Mouse (Mus musculus): Measurements from ENCODE around the gene Abcf1. TPM values are rescaled to one million over a fixed set of nuclear protein-coding genes. Genes with fewer than 3 reads are reported as not detected.

The Abcf1 gene
- polyA plus RNA-seq, 1 experiment from 2014 or later, result 73.9 TPM

GRCm38 (mm10) chr17:35927471-35927870 is 42.1 kb downstream of the Abcf1 start:
- Histone ChIP-seq H3K27ac (ENCODE audit: low read depth, low read length) (no peak overlapping the region), H3K4me3 (ENCODE audit: low read length) (no peak overlapping the region), H3K9me3 (ENCODE audit: control insufficient read depth, low read length) (no peaks in the 10 kb centered on the region), H3K4me1 (ENCODE audit: control insufficient read depth, insufficient read depth, low read depth, low read length) (no peaks in the 10 kb centered on the region), H3K9ac (ENCODE audit: low read depth, low read length) (no peak overlapping the region), H3K4me2 (ENCODE audit: low read length) (no peak overlapping the region), H3K27me3 (replicated peaks; ENCODE audit: control insufficient read depth, insufficient read depth, low read length) (no peaks in the 10 kb centered on the region), H3K36me3 (ENCODE audit: control insufficient read depth, insufficient read depth, low read length) (peaks cover 61% of the 10 kb centered on the region)
- no peak for ATAC-seq
- WGBS, result 68% methylated on average over 1 of the region's 1 CpGs

- H3K36me3 ChIP-seq (ENCODE audit: control insufficient read depth, insufficient read depth, low read length), result peaks cover 35% of the 10 kb centered on the region
- H3K4me2 ChIP-seq (ENCODE audit: low read length), result no peak overlapping the region
- H3K27me3 ChIP-seq (replicated peaks; ENCODE audit: control insufficient read depth, insufficient read depth, low read length), result no peaks in the 10 kb centered on the region
- peaks cover 25% of the 10 kb centered on the region for H3K4me1 ChIP-seq (ENCODE audit: control insufficient read depth, insufficient read depth, low read depth, low read length)
- no peak overlapping the region for H3K27ac ChIP-seq (ENCODE audit: low read depth, low read length)
- no peaks in the 10 kb centered on the region for H3K9me3 ChIP-seq (ENCODE audit: control insufficient read depth, low read length)
- 94% methylated on average over 4 of the region's 4 CpGs for WGBS
- H3K9ac ChIP-seq (ENCODE audit: low read depth, low read length), result no peak overlapping the region
- no peak for ATAC-seq
- H3K4me3 ChIP-seq (ENCODE audit: low read length), result no peak overlapping the region
Observed at GRCm38 (mm10) chr17:35923281-35923680, 46.3 kb downstream of the Abcf1 start.

GRCm38 (mm10) chr17:35922566-35922965 is 47.0 kb downstream of the Abcf1 start:
- Histone ChIP-seq H3K36me3 (ENCODE audit: control insufficient read depth, insufficient read depth, low read length) (peaks cover 28% of the 10 kb centered on the region), H3K9ac (ENCODE audit: low read depth, low read length) (no peak overlapping the region), H3K4me2 (ENCODE audit: low read length) (no peak overlapping the region), H3K27ac (ENCODE audit: low read depth, low read length) (no peak overlapping the region), H3K4me3 (ENCODE audit: low read length) (no peak overlapping the region), H3K9me3 (ENCODE audit: control insufficient read depth, low read length) (no peaks in the 10 kb centered on the region), H3K27me3 (replicated peaks; ENCODE audit: control insufficient read depth, insufficient read depth, low read length) (no peaks in the 10 kb centered on the region), H3K4me1 (ENCODE audit: control insufficient read depth, insufficient read depth, low read depth, low read length) (peaks cover 25% of the 10 kb centered on the region)
- 88% methylated on average over 3 of the region's 3 CpGs for WGBS
- ATAC-seq, result no peak

DNA sequence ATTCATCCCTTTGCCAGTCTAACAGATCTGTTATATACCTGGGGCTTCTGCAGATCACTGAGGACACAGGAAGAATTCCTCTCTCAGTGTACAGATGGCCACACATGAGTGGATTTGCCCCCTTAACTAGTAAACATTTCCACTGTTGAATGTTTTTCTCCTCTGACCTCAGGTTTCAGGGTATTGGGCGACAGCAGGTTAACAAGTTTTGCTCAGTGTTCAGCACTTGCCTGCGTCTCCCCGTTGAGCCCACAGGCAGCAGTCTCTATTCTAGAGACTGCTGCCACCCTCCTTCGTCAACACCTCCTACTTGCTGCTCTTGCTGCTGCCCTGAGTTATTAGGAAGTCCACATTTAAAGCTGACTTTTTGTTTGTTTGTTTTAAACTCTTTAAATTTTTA is 47.9 kb downstream of the Abcf1 start:
- H3K4me2 ChIP-seq (ENCODE audit: low read length), result no peak overlapping the region
- ATAC-seq, result no peak
- no peak overlapping the region for H3K9ac ChIP-seq (ENCODE audit: low read depth, low read length)

DNA sequence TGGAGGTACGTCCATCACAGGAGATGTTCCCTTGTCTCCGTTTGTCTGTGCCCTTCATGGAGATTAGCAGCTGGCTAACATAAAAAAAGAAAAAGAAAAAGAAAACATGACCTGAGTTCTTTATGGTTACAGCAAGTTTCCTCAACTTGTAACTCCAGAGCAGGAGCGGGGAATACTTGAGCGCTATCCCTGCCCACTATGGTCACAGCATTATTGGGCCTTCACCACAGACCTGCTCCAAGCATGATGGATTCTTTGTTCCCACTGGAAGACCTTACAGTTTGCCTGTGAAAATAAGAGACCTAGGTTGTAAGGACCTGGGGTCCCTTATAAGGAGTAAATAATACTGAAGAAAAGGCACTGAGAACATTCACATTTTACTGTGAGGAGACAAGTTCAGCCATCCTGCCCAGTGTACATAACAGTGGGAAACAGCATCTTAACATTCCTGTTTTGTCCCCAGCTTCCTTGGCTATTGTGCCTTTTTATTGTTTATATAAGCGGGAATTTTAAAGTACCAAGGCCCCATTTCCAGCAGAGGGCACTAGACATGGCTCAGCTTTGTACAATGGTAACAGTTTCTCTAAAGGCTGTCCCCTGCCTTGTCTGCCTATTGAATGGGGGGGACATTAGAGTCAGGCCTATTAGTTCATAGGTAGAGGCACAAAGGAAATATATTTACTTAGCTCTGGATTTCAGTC is 48.5 kb downstream of the Abcf1 start:
- H3K27me3 ChIP-seq (replicated peaks; ENCODE audit: control insufficient read depth, insufficient read depth, low read length), result no peaks in the 10 kb centered on the region
- no peak overlapping the region for H3K9ac ChIP-seq (ENCODE audit: low read depth, low read length)
- WGBS, result 70% methylated on average over 5 of the region's 5 CpGs
- ATAC-seq, result no peak
- peak overlapping the region; percentile 41 for H3K27ac ChIP-seq (ENCODE audit: low read depth, low read length)
- H3K4me2 ChIP-seq (ENCODE audit: low read length), result peak overlapping the region; percentile 5; the same call in 1 of the 2 replicates
- H3K4me3 ChIP-seq (ENCODE audit: low read length), result no peak overlapping the region
- peaks cover 25% of the 10 kb centered on the region for H3K4me1 ChIP-seq (ENCODE audit: control insufficient read depth, insufficient read depth, low read depth, low read length)
- H3K36me3 ChIP-seq (ENCODE audit: control insufficient read depth, insufficient read depth, low read length), result peaks cover 16% of the 10 kb centered on the region
- H3K9me3 ChIP-seq (ENCODE audit: control insufficient read depth, low read length), result no peaks in the 10 kb centered on the region

More for the DNA sequence above, 47.9 kb downstream of the Abcf1 start:
- Histone ChIP-seq H3K36me3 (ENCODE audit: control insufficient read depth, insufficient read depth, low read length) (peaks cover 23% of the 10 kb centered on the region), H3K27me3 (replicated peaks; ENCODE audit: control insufficient read depth, insufficient read depth, low read length) (no peaks in the 10 kb centered on the region), H3K27ac (ENCODE audit: low read depth, low read length) (no peak overlapping the region; the same call in 1 of the 2 replicates), H3K9me3 (ENCODE audit: control insufficient read depth, low read length) (no peaks in the 10 kb centered on the region), H3K4me1 (ENCODE audit: control insufficient read depth, insufficient read depth, low read depth, low read length) (peaks cover 25% of the 10 kb centered on the region), H3K4me3 (ENCODE audit: low read length) (no peak overlapping the region)
- 81% methylated on average over 4 of the region's 4 CpGs for WGBS

- Histone ChIP-seq H3K36me3 (ENCODE audit: control insufficient read depth, insufficient read depth, low read length) (peaks cover 15% of the 10 kb centered on the region), H3K9ac (ENCODE audit: low read depth, low read length) (no peak overlapping the region; the same call in 1 of the 2 replicates), H3K27ac (ENCODE audit: low read depth, low read length) (peak overlapping the region; percentile 89), H3K4me1 (ENCODE audit: control insufficient read depth, insufficient read depth, low read depth, low read length) (peaks cover 29% of the 10 kb centered on the region), H3K4me3 (ENCODE audit: low read length) (peak overlapping the region; percentile 67), H3K4me2 (ENCODE audit: low read length) (peak overlapping the region; percentile 87), H3K27me3 (replicated peaks; ENCODE audit: control insufficient read depth, insufficient read depth, low read length) (no peaks in the 10 kb centered on the region), H3K9me3 (ENCODE audit: control insufficient read depth, low read length) (no peaks in the 10 kb centered on the region)
- 86% methylated on average over 1 of the region's 1 CpGs for WGBS
- no peak for ATAC-seq
Observed at GRCm38 (mm10) chr17:35920384-35920783, 49.2 kb downstream of the Abcf1 start.

- Histone ChIP-seq H3K9me3 (ENCODE audit: control insufficient read depth, low read length) (no peaks in the 10 kb centered on the region), H3K27ac (ENCODE audit: low read depth, low read length) (peak overlapping the region; percentile 89), H3K4me1 (ENCODE audit: control insufficient read depth, insufficient read depth, low read depth, low read length) (peaks cover 33% of the 10 kb centered on the region), H3K9ac (ENCODE audit: low read depth, low read length) (peak overlapping the region; percentile 88; the same call in 1 of the 2 replicates), H3K36me3 (ENCODE audit: control insufficient read depth, insufficient read depth, low read length) (peaks cover 11% of the 10 kb centered on the region), H3K4me2 (ENCODE audit: low read length) (peak overlapping the region; percentile 87), H3K27me3 (replicated peaks; ENCODE audit: control insufficient read depth, insufficient read depth, low read length) (no peaks in the 10 kb centered on the region), H3K4me3 (ENCODE audit: low read length) (peak overlapping the region; percentile 67)
- no peak for ATAC-seq
- WGBS, result 33% methylated on average over 6 of the region's 6 CpGs
Observed at GRCm38 (mm10) chr17:35919864-35920301, 49.7 kb downstream of the Abcf1 start.

GRCm38 (mm10) chr17:35919060-35919715 is 50.4 kb downstream of the Abcf1 start:
- Histone ChIP-seq H3K4me2 (ENCODE audit: low read length) (peak overlapping the region; percentile 87), H3K4me3 (ENCODE audit: low read length) (peak overlapping the region; percentile 67), H3K4me1 (ENCODE audit: control insufficient read depth, insufficient read depth, low read depth, low read length) (peaks cover 33% of the 10 kb centered on the region), H3K9me3 (ENCODE audit: control insufficient read depth, low read length) (no peaks in the 10 kb centered on the region), H3K27me3 (replicated peaks; ENCODE audit: control insufficient read depth, insufficient read depth, low read length) (no peaks in the 10 kb centered on the region), H3K27ac (ENCODE audit: low read depth, low read length) (peak overlapping the region; percentile 91), H3K36me3 (ENCODE audit: control insufficient read depth, insufficient read depth, low read length) (peaks cover 4% of the 10 kb centered on the region), H3K9ac (ENCODE audit: low read depth, low read length) (peak overlapping the region; percentile 88)
- peak; percentile 46 for ATAC-seq
- WGBS, result 2% methylated on average over 7 of the region's 7 CpGs

- Histone ChIP-seq H3K4me2 (ENCODE audit: low read length) (peak overlapping the region; percentile 87), H3K4me1 (ENCODE audit: control insufficient read depth, insufficient read depth, low read depth, low read length) (peaks cover 33% of the 10 kb centered on the region), H3K4me3 (ENCODE audit: low read length) (peak overlapping the region; percentile 67), H3K9me3 (ENCODE audit: control insufficient read depth, low read length) (no peaks in the 10 kb centered on the region), H3K27me3 (replicated peaks; ENCODE audit: control insufficient read depth, insufficient read depth, low read length) (no peaks in the 10 kb centered on the region), H3K27ac (ENCODE audit: low read depth, low read length) (peak overlapping the region; percentile 91), H3K36me3 (ENCODE audit: control insufficient read depth, insufficient read depth, low read length) (0 out of 2 replicates have a peak, but pooled peaks cover 2% of the 10 kb centered on the region), H3K9ac (ENCODE audit: low read depth, low read length) (peak overlapping the region; percentile 88)
- ATAC-seq, result no peak
- WGBS, result 0% methylated on average over 11 of the region's 11 CpGs
Observed at GRCm38 (mm10) chr17:35918276-35919059, 51.1 kb downstream of the Abcf1 start.
